Mouse (Mus musculus): ENCODE data around the gene Fam181b. TPM values are rescaled to one million over a fixed set of nuclear protein-coding genes. Genes with fewer than 3 reads are reported as not detected.

Gene Fam181b
- total and polyA plus RNA-seq, 2 experiments from 2014 or later, result 3.5 to 6.0 TPM

DNA sequence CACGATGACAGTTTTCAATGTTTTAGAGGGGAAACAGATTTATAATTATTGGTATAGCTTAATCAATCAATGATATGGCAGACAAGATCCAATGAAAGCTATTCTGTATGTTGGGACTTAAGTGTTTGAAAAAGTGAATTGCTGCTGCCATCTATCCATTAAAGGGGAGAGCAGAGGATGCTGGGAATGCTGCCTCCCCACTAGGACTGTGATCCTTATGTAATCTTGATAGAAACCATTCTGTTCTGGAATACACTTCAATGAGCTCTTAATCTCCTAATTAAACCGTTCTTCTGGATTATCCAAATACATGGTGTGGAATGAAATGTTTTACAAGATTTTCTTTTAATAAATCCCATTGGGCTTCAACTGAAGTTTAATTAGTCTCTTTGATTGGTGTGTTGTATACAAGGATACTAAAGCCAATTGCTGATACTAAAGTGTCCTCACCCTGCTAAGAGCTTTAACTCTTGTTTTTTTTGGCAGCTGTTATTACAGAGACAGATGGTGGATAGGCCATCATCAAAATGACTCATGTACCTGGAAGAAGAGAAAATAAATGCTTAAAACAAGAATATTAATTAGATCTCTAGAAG is 30.8 kb downstream of the Fam181b start:
- no peak overlapping the region for H3K27ac ChIP-seq (ENCODE audit: low read depth)
- WGBS, result 72% methylated on average over 2 of the region's 2 CpGs

DNA sequence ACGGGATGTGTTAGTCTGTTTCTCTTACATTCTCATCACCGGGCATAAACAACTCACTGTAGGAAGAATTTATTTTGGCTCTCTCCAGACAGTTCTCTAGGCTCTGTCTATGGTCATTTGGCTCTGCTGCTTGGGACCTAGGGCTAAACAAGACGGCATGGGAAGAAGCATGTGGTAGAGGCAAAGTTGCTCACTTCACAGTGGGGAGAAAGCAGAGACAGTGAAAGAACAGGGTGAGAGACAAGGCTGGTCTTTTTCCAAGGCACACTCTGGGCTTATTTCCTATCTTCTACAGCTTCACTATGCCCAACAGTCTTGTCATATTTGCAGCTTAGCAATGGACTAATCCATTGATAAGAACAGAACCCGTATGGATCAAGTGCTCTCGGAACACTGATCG is 31.4 kb downstream of the Fam181b start:
- Histone ChIP-seq H3K36me3 (replicated peaks; ENCODE audit: control insufficient read depth, insufficient read depth, low read length) (no peaks in the 10 kb centered on the region), H3K9me3 (replicated peaks; ENCODE audit: control insufficient read depth, low read length) (no peaks in the 10 kb centered on the region), H3K27me3 (ENCODE audit: control insufficient read depth, insufficient read depth, low read length) (no peaks in the 10 kb centered on the region), H3K4me3 (ENCODE audit: low read depth, low read length) (no peak overlapping the region), H3K9ac (replicated peaks; ENCODE audit: low read depth, low read length) (no peak overlapping the region), H3K4me2 (ENCODE audit: low read depth, low read length) (no peak overlapping the region), H3K4me1 (ENCODE audit: control insufficient read depth, insufficient read depth) (no peaks in the 10 kb centered on the region), H3K27ac (ENCODE audit: low read depth) (no peak overlapping the region)
- no peak for TF ChIP-seq EP300 (IDR thresholded peaks at IDR 0.05; ENCODE audit: low read depth)
- TF ChIP-seq CTCF (IDR thresholded peaks at IDR 0.05; ENCODE audit: low read depth), result no peak
- 81% methylated on average over 6 of the region's 6 CpGs for whole genome bisulfite sequencing
- DNase-seq (ENCODE audit: low spot score), result no peak
- ATAC-seq (ENCODE audit: insufficient read depth, low read depth), result no peak

More for the DNA sequence above, 30.8 kb downstream of the Fam181b start:
- no peaks in the 10 kb centered on the region for H3K4me1 ChIP-seq (ENCODE audit: control insufficient read depth, insufficient read depth)
- no peak overlapping the region for H3K4me2 ChIP-seq (ENCODE audit: low read depth, low read length)
- no peak for TF ChIP-seq EP300 (IDR thresholded peaks at IDR 0.05; ENCODE audit: low read depth)
- no peak for TF ChIP-seq CTCF (IDR thresholded peaks at IDR 0.05; ENCODE audit: low read depth)
- H3K9ac ChIP-seq (replicated peaks; ENCODE audit: low read depth, low read length), result no peak overlapping the region
- no peak for ATAC-seq (ENCODE audit: insufficient read depth, low read depth)
- no peak overlapping the region for H3K4me3 ChIP-seq (ENCODE audit: low read depth, low read length)
- no peaks in the 10 kb centered on the region for H3K9me3 ChIP-seq (replicated peaks; ENCODE audit: control insufficient read depth, low read length)
- H3K27me3 ChIP-seq (ENCODE audit: control insufficient read depth, insufficient read depth, low read length), result no peaks in the 10 kb centered on the region
- DNase-seq (ENCODE audit: low spot score), result no peak
- no peaks in the 10 kb centered on the region for H3K36me3 ChIP-seq (replicated peaks; ENCODE audit: control insufficient read depth, insufficient read depth, low read length)

DNA sequence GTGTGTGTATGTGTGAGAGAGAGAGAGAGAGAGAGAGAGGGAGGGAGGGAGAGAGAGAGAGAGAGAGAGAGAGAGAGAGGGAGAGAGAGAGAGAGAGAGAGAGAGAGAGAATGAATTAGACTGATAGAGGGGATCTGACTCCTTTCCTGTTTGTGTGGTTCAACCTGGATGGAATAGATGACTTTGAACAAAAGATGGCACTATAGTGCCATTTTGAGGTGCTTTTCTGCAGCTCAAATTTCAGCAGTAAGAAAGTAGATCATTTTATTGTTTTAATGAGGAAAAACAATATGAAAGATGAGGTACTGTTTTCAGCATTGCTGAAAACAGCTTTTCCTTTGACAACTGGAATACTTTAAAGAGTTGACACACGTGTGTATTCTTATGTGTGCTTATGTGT is 37.9 kb downstream of the Fam181b start:
- Histone ChIP-seq H3K9me3 (replicated peaks; ENCODE audit: control insufficient read depth, low read length) (no peaks in the 10 kb centered on the region), H3K4me3 (ENCODE audit: low read depth, low read length) (no peak overlapping the region), H3K36me3 (replicated peaks; ENCODE audit: control insufficient read depth, insufficient read depth, low read length) (no peaks in the 10 kb centered on the region), H3K9ac (replicated peaks; ENCODE audit: low read depth, low read length) (no peak overlapping the region), H3K27ac (ENCODE audit: low read depth) (no peak overlapping the region), H3K4me1 (ENCODE audit: control insufficient read depth, insufficient read depth) (no peaks in the 10 kb centered on the region), H3K4me2 (ENCODE audit: low read depth, low read length) (no peak overlapping the region), H3K27me3 (ENCODE audit: control insufficient read depth, insufficient read depth, low read length) (no peaks in the 10 kb centered on the region)
- TF ChIP-seq EP300 (IDR thresholded peaks at IDR 0.05; ENCODE audit: low read depth) (no peak), CTCF (IDR thresholded peaks at IDR 0.05; ENCODE audit: low read depth) (no peak)
- 52% methylated on average over 1 of the region's 1 CpGs for WGBS
- no peak for ATAC-seq (ENCODE audit: insufficient read depth, low read depth)
- no peak for DNase-seq (ENCODE audit: low spot score)

DNA sequence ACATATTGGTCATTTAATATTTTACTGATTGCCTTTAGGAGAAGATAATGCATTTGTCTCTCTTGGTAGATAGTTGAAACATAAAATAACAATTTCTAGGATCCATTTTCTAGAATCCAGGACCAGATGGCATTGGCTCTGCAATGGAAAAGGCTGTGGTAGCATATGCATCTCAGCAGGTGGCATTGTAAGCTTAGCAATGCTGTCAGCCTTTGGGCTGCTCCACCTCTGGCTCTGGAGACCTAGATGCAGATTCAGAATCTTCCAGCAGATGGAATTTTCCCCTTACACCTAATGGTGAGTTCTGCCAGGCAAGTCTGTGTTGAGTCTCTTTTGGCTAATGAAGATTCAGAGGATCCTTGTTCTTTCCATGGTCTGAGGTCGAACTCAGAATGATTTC is 44.3 kb downstream of the Fam181b start:
- Histone ChIP-seq H3K36me3 (replicated peaks; ENCODE audit: control insufficient read depth, insufficient read depth, low read length) (no peaks in the 10 kb centered on the region), H3K9ac (replicated peaks; ENCODE audit: low read depth, low read length) (no peak overlapping the region), H3K4me2 (ENCODE audit: low read depth, low read length) (no peak overlapping the region), H3K4me1 (ENCODE audit: control insufficient read depth, insufficient read depth) (no peaks in the 10 kb centered on the region), H3K4me3 (ENCODE audit: low read depth, low read length) (no peak overlapping the region), H3K27me3 (ENCODE audit: control insufficient read depth, insufficient read depth, low read length) (no peaks in the 10 kb centered on the region), H3K9me3 (replicated peaks; ENCODE audit: control insufficient read depth, low read length) (no peaks in the 10 kb centered on the region), H3K27ac (ENCODE audit: low read depth) (no peak overlapping the region)
- TF ChIP-seq CTCF (IDR thresholded peaks at IDR 0.05; ENCODE audit: low read depth) (peak; percentile 58), EP300 (IDR thresholded peaks at IDR 0.05; ENCODE audit: low read depth) (no peak)
- WGBS, result 52% methylated on average over 1 of the region's 1 CpGs
- ATAC-seq (ENCODE audit: insufficient read depth, low read depth), result no peak
- DNase-seq (ENCODE audit: low spot score), result no peak

Other genes with a start within 250 kb of the Fam181b start
- 3.5 and 7.5 TPM in 2 replicates for gene Ddias, start 205.6 kb upstream of the Fam181b start, total RNA-seq (2014; rRNA removed; ENCODE audit: low replicate concordance)
- gene Ddias, start 205.6 kb upstream of the Fam181b start, polyA plus RNA-seq (2015; fragmentation: Nextera tagmentation; extraction: Ambion mirVana), result 3.1 and 3.4 TPM in 2 replicates
- 33.7 and 44.8 TPM in 2 replicates for gene Prcp, start 205.4 kb upstream of the Fam181b start, total RNA-seq (2014; rRNA removed; ENCODE audit: low replicate concordance)
- 18.3 and 18.6 TPM in 2 replicates for gene Prcp, start 205.4 kb upstream of the Fam181b start, polyA plus RNA-seq (2015; fragmentation: Nextera tagmentation; extraction: Ambion mirVana)

Data from heart, postnatal 0 days (tissue).